Mouse (Mus musculus) myocyte (in vitro differentiated cells): ENCODE measurements around the gene Gm826. TPM values are rescaled to one million over a fixed set of nuclear protein-coding genes. Genes with fewer than 3 reads are reported as not detected.

Source experiments
- H3K27me3 ChIP-seq: one replicate; pipeline ENCODE4 v1.6.1; 2011; ENCODE audit not compliant: control insufficient read depth, insufficient read depth, insufficient read length
- H3K36me3 ChIP-seq: one replicate; pipeline ENCODE4 v1.6.1; 2011; ENCODE audit not compliant: control insufficient read depth, insufficient read depth
- H3K4me2 ChIP-seq: one replicate; pipeline ENCODE4 v1.6.1; 2011; ENCODE audit warnings: low read depth, control low read depth
- H3K4me3 ChIP-seq: one replicate; pipeline ENCODE4 v1.5.1; 2011; ENCODE audit warnings: mild to moderate bottlenecking, control low read depth, moderate library complexity
- H3K79me2 ChIP-seq: one replicate; pipeline ENCODE4 v1.6.1; 2011; ENCODE audit not compliant: control insufficient read depth, insufficient read depth
- H3ac ChIP-seq: one replicate; pipeline ENCODE4 v1.6.1; 2011; ENCODE audit not compliant: control insufficient read depth, insufficient read length
- CEBPB ChIP-seq: IDR thresholded peaks from 2 replicates; pipeline ENCODE4 v1.6.1; 2011; ENCODE audit warnings: mild to moderate bottlenecking, moderate library complexity; ENCODE audit not compliant: poor library complexity, insufficient read depth, severe bottlenecking
- E2F4 ChIP-seq: IDR thresholded peaks from one replicate; pipeline ENCODE4 v1.6.1; 2011; ENCODE audit warnings: mild to moderate bottlenecking, control low read depth, moderate library complexity; ENCODE audit not compliant: insufficient read depth
- MAX ChIP-seq: IDR thresholded peaks from one replicate; pipeline ENCODE4 v1.6.1; 2011; ENCODE audit warnings: low read depth, mild to moderate bottlenecking, control low read depth
- MYOD1 ChIP-seq, 3 experiments: IDR thresholded peaks; one replicate each; pipeline ENCODE4 v1.6.1; 2011; ENCODE audit warnings: control low read depth in 2 of 3, low read depth in 2 of 3, mild to moderate bottlenecking in 2 of 3, moderate library complexity in 1 of 3; ENCODE audit not compliant: insufficient read length in 2 of 3, control insufficient read depth in 1 of 3
- MYOG ChIP-seq, 3 experiments: IDR thresholded peaks; one replicate each; pipeline ENCODE4 v1.6.1; 2011; ENCODE audit warnings: control low read depth in 2 of 3, low read depth in 2 of 3, mild to moderate bottlenecking in 2 of 3; ENCODE audit not compliant: insufficient read length in 2 of 3, control insufficient read depth in 1 of 3, insufficient read depth in 1 of 3
- POLR2A ChIP-seq: IDR thresholded peaks from one replicate; pipeline ENCODE4 v1.6.1; 2011; ENCODE audit warnings: low read depth, mild to moderate bottlenecking, control low read depth, moderate library complexity; ENCODE audit not compliant: insufficient read length
- POLR2AphosphoS2 ChIP-seq: IDR thresholded peaks from one replicate; pipeline ENCODE4 v1.6.1; 2011; ENCODE audit warnings: low read depth, control low read depth; ENCODE audit not compliant: insufficient read length
- REST ChIP-seq: IDR thresholded peaks from one replicate; pipeline ENCODE4 v1.6.1; 2011; ENCODE audit warnings: mild to moderate bottlenecking, control low read depth, moderate library complexity; ENCODE audit not compliant: insufficient read depth, insufficient read length
- SRF ChIP-seq: IDR thresholded peaks from one replicate; pipeline ENCODE4 v1.6.1; 2011; ENCODE audit warnings: low read depth; ENCODE audit not compliant: control insufficient read depth, insufficient read length
- TCF12 ChIP-seq: IDR thresholded peaks from one replicate; pipeline ENCODE4 v1.6.1; 2011; ENCODE audit warnings: mild to moderate bottlenecking, control low read depth; ENCODE audit not compliant: poor library complexity, insufficient read depth, severe bottlenecking
- TCF3 ChIP-seq: IDR thresholded peaks from one replicate; pipeline ENCODE4 v1.6.1; 2011; ENCODE audit warnings: low read depth, control low read depth; ENCODE audit not compliant: insufficient read length
- USF1 ChIP-seq: IDR thresholded peaks from one replicate; pipeline ENCODE4 v1.6.1; 2011; ENCODE audit warnings: low read depth, mild to moderate bottlenecking, control low read depth, moderate library complexity
- polyA plus RNA-seq: library from polyadenylated mRNA; unstranded; fragments of >200 nt; fragmentation: generic; extraction: Trizol; gene quantifications from one replicate; pipeline ENCODE4 v1.2.1, GENCODE M21; 2012; ENCODE audit warnings: missing spikeins

The Gm826 gene
- polyA plus RNA-seq, 1 experiment = not detected

DNA sequence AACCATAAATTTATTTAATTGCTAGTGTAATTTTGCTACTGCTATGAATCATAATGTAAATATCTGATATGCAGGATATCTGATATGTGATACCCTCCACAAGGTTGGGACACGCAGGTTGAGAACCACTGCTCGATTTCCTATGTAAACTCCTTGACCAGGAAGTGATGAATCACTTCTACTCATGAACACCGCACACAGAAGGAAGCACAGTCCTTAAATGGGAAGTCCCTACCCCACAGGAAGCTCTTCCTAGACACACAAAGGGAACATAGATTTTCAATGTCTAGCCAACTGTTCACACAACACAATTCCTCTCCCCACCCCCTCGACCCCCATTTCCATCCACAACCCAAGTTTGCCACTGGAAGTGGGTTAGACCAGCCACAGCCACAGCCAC is 15.7 kb downstream of the Gm826 start:
- no peak for TF ChIP-seq MAX
- no peak for TF ChIP-seq TCF3
- TF ChIP-seq POLR2A = no peak
- TF ChIP-seq SRF = no peak
- TF ChIP-seq REST = no peak
- TF ChIP-seq E2F4 = no peak
- no peak for TF ChIP-seq MYOG (IDR thresholded peaks at IDR 0.05; ENCODE audit: control insufficient read depth in 1 of 3, insufficient read depth in 1 of 3, insufficient read length in 2 of 3, low read depth in 2 of 3)
- no peak for TF ChIP-seq POLR2AphosphoS2
- no peak for TF ChIP-seq TCF12
- TF ChIP-seq MYOD1 (IDR thresholded peaks at IDR 0.05; ENCODE audit: control insufficient read depth in 1 of 3, insufficient read length in 2 of 3, low read depth in 2 of 3) = no peak
- TF ChIP-seq USF1 = no peak
- TF ChIP-seq CEBPB = no peak
- Histone ChIP-seq H3K4me2 (no peak overlapping the region), H3K79me2 (no peaks in the 10 kb centered on the region), H3ac (no peak overlapping the region), H3K27me3 (no peaks in the 10 kb centered on the region), H3K4me3 (no peak overlapping the region), H3K36me3 (no peaks in the 10 kb centered on the region)

DNA sequence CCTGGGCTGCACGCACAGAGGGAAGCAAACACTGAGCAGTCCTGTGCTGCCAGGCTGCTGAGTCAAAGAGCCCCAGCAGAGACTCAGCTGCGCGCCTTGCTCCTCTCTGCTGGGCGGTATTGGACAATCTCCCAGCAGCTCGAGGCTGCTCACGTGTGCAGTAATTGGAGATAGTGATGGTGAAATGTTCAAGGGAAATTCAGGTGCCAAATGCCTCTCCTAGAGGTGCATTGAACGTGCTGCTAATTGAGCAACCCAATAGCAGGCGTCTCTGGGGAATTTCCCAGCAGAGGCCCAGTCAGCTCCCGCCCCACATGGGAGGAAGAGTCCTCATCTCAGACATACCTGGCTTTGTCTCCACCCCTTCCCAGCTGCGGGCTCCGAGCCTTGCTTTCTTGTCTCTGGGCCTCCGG is 20.4 kb downstream of the Gm826 start:
- H3ac ChIP-seq = no peak overlapping the region
- H3K27me3 ChIP-seq = no peaks in the 10 kb centered on the region
- no peak overlapping the region for H3K4me2 ChIP-seq
- no peak overlapping the region for H3K4me3 ChIP-seq
- TF ChIP-seq SRF (no peak), TCF12 (no peak), CEBPB (no peak), POLR2A (no peak), POLR2AphosphoS2 (no peak)
- no peaks in the 10 kb centered on the region for H3K36me3 ChIP-seq
- no peaks in the 10 kb centered on the region for H3K79me2 ChIP-seq

DNA sequence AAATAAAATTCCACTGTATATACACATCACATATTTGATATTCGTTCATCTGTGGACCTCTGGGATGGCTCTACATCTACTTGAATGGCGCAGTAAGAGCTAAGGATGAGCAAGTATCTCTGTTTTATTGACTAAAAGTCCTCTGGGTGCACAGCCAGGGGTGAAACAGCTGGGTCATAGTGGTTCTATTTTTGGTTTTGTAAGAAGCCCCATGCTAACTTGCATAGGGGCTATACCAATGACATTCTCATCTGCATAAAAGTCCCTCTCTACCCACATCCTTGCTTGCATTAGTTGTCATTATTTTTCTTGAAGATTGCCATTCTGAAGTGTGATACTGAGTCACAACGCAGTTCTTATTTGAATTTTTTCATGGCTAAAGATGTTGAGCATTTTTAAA is 28.9 kb downstream of the Gm826 start:
- Histone ChIP-seq H3K4me2 (no peak overlapping the region), H3K27me3 (no peaks in the 10 kb centered on the region), H3ac (no peak overlapping the region), H3K36me3 (no peaks in the 10 kb centered on the region), H3K4me3 (no peak overlapping the region), H3K79me2 (no peaks in the 10 kb centered on the region)
- TF ChIP-seq POLR2A = no peak
- TF ChIP-seq MYOD1 (IDR thresholded peaks at IDR 0.05; ENCODE audit: control insufficient read depth in 1 of 3, insufficient read length in 2 of 3, low read depth in 2 of 3) = no peak
- no peak for TF ChIP-seq E2F4
- TF ChIP-seq POLR2AphosphoS2 = no peak
- TF ChIP-seq TCF12 = no peak
- TF ChIP-seq REST = no peak
- TF ChIP-seq MAX = no peak
- no peak for TF ChIP-seq SRF
- TF ChIP-seq USF1 = no peak
- TF ChIP-seq MYOG (IDR thresholded peaks at IDR 0.05; ENCODE audit: control insufficient read depth in 1 of 3, insufficient read depth in 1 of 3, insufficient read length in 2 of 3, low read depth in 2 of 3) = no peak
- no peak for TF ChIP-seq TCF3
- TF ChIP-seq CEBPB = no peak

DNA sequence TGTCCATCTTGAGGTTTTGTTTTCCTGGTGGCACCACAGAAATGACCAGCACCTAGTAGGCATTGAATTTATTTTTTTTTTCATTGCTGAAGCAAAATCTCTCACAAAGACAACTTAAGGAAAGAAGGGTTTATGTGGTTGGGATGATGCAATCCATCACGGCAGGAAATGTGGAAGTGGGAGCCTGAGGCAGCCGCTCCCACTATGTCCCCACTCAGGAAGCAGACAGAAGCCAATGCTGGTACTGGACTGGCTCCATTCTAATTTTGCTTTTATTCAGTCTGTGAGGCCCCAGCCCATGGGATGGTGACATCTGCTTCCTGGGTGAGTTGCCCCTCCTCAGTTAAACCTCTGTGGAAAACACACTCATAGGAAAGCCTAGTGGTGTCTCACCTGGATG is 30.0 kb downstream of the Gm826 start:
- no peak overlapping the region for H3K4me2 ChIP-seq
- H3K79me2 ChIP-seq = no peaks in the 10 kb centered on the region
- TF ChIP-seq POLR2AphosphoS2 (no peak), MYOD1 (IDR thresholded peaks at IDR 0.05; ENCODE audit: control insufficient read depth in 1 of 3, insufficient read length in 2 of 3, low read depth in 2 of 3) (no peak), E2F4 (no peak), REST (no peak), USF1 (no peak), MAX (no peak), TCF3 (no peak), TCF12 (no peak), SRF (no peak), MYOG (IDR thresholded peaks at IDR 0.05; ENCODE audit: control insufficient read depth in 1 of 3, insufficient read depth in 1 of 3, insufficient read length in 2 of 3, low read depth in 2 of 3) (no peak)
- H3K36me3 ChIP-seq = no peaks in the 10 kb centered on the region
- H3ac ChIP-seq = no peak overlapping the region
- H3K4me3 ChIP-seq = no peak overlapping the region
- no peaks in the 10 kb centered on the region for H3K27me3 ChIP-seq

DNA sequence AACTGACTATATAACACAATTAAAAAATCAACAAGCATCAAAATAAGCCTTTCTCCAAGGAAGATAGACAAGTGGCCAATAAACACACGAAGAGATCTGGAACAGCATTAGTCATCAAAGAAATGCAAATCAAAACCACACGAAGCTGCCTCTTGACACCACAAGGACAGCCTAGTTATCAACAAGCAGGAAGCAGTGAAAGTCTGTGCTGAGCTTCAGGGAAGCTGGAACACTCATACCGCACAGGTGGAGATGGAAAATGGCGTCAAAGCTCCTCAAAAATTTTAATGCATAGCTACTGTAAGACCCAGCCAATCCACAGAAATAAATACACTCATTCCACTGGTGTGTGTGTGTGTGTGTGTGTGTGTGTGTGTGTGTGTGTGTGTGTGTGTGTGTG is 31.9 kb downstream of the Gm826 start:
- Histone ChIP-seq H3K27me3 (no peaks in the 10 kb centered on the region), H3ac (no peak overlapping the region), H3K4me3 (no peak overlapping the region), H3K79me2 (no peaks in the 10 kb centered on the region), H3K36me3 (no peaks in the 10 kb centered on the region), H3K4me2 (no peak overlapping the region)
- TF ChIP-seq POLR2AphosphoS2 = no peak
- no peak for TF ChIP-seq SRF
- TF ChIP-seq TCF12 = no peak
- TF ChIP-seq REST = no peak
- no peak for TF ChIP-seq TCF3
- no peak for TF ChIP-seq CEBPB
- TF ChIP-seq E2F4 = no peak
- no peak for TF ChIP-seq POLR2A
- TF ChIP-seq USF1 = no peak
- TF ChIP-seq MYOD1 (IDR thresholded peaks at IDR 0.05; ENCODE audit: control insufficient read depth in 1 of 3, insufficient read length in 2 of 3, low read depth in 2 of 3) = no peak
- no peak for TF ChIP-seq MAX
- no peak for TF ChIP-seq MYOG (IDR thresholded peaks at IDR 0.05; ENCODE audit: control insufficient read depth in 1 of 3, insufficient read depth in 1 of 3, insufficient read length in 2 of 3, low read depth in 2 of 3)
